Mouse (Mus musculus) CH12.LX (cell line): ENCODE measurements at regions not wholly inside any gene's neighbourhood (a gene's known extent, or its start where the extent isn't known, plus 50 kb on each side); places are given as distances from the start of the nearest gene placed in this dataset.

Experiments used
- EP300 ChIP-seq: IDR thresholded peaks from 2 replicates; pipeline ENCODE4 v1.6.1; 2011; ENCODE audit warnings: low read length, improper control_type of control experiment
- MAZ ChIP-seq: IDR thresholded peaks from 2 replicates; pipeline ENCODE4 v1.6.1; 2012; ENCODE audit warnings: low read depth, mild to moderate bottlenecking, inconsistent platforms, low read length, improper control_type of control experiment, moderate library complexity
- USF1 ChIP-seq: IDR thresholded peaks from 2 replicates; pipeline ENCODE4 v1.6.1; 2014; ENCODE audit warnings: low read depth, mild to moderate bottlenecking, inconsistent platforms, low read length, improper control_type of control experiment
- ZKSCAN1 ChIP-seq: IDR thresholded peaks from 2 replicates; pipeline ENCODE4 v1.6.1; 2012; ENCODE audit warnings: low read depth, inconsistent platforms, low read length, improper control_type of control experiment, borderline replicate concordance

- TF ChIP-seq ZKSCAN1, result no peak
- TF ChIP-seq MAZ, result no peak
- no peak for TF ChIP-seq USF1
- no peak for TF ChIP-seq EP300
Observed at GRCm38 (mm10) chr13:97428163-97428562, 187.3 kb downstream of the Enc1 start.
